Mouse (Mus musculus): ENCODE data around the gene Sfta2. TPM values are rescaled to one million over a fixed set of nuclear protein-coding genes. Genes with fewer than 3 reads are reported as not detected.

Sfta2 gene
- total RNA-seq (2021): not detected
- long read RNA-seq, experiment 1, partial matches to known transcripts: 0 of 1 reads
- long read RNA-seq, experiment 1, other reads (novel, unspliced or antisense): 1 of 1 reads
- long read RNA-seq, experiment 2: 0 reads

DNA sequence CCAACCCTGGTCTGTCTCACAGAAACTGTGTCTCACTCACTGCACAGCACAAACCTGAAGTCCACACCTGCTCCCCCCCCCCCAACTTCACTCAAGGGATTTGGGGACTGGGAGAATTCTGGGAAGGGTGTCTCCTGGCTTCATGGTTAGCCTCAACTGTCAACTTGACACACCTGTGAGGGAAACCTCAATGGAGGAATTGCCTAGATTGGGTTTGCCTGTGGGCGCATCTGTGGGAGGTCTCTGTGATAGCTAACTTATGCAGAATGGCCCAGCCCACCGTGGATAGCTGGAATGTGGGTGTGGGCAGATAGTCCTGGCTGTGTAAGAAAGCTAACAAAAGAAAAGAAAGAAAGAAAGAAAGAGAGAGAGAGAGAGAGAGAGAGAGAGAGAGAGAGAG is at the start of gene Sfta2:
TSS of gene Sfta2 (plus strand) at position 301 of the 400 bp plus-strand sequence.
- DNase-seq (ENCODE audit: low spot score in 2 of 2): no peak

DNA sequence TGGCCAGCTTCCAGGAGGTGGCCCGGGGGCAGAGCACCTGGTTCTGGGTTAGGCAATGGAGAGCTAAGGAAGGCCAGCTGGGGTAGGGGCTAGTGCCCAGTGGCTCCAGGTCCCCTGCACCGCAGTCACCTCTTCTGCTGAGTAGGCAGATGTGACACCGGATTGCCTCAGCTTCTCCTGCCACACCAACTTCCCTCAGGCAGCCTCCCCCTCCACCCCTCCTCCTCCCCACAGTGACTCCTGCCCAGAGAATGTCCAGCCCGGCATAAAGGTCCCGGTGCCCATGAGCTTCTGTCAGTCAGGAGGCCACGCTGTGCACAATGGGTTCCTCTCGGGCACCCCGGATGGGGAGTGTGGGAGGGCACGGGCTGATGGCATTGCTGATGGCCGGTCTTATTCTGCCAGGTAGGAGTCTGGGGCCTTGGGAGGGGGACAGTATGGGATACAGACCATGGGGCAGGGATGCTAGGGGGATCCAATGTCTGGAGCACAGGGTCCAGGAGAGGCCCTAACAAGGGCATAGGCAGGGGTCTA is 49.4 kb upstream of the Sfta2 start, which contains the start of gene Cdsn:
TSS of gene Cdsn (plus strand) at position 248 of the 534 bp plus-strand sequence.
- DNase-seq (ENCODE audit: low spot score in 2 of 2): no peak

DNA sequence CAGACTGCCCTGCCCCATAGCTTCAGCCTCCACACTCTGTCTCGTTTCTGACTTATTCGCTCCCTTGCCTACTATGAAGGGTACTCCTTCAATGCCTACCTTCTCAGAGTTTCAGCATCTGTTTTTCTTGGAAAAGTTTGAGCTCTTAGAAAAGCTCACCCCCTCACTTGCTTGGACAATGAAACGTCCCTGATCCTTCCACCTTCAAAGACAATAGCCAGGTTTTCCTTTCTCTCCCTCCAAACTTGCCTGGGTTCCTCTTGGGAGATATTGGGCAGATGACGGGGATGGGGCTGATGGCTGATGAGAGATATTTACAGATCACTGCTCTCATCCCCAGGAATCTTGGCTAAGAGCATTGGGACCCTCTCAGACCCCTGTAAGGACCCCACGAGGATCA is 47.0 kb upstream of the Sfta2 start:
- DNase-seq (ENCODE audit: low spot score in 2 of 2): no peak

DNA sequence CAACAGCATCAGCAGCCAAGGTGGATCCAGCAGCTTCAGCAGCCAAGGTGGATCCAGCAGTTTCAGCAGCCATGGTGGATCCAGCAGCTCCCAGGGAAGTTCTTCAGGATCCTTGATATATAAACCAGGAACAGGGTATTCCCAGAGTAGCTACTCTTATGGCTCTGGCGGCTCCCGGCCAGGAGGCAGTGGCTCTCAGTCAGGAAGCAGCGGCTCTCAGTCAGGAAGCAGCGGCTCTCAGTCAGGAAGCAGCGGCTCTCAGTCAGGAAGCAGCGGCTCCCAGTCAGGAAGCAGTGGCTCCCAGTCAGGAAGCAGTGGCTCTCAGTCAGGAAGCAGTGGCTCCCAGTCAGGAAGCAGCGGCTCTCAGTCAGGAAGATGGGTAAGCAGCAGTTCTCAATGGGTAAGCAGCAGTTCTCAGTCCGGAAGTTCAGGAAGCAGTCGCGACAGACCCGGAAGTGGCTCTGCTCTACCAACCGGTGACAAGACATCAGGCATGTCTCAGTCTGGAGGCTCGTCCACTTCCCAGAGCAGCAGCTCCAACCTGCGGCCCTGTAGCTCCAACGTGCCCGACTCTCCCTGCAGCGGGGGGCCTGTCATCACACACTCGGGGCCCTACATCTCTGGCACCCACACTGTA is 46.5 kb upstream of the Sfta2 start:
- no peak for DNase-seq (ENCODE audit: low spot score in 2 of 2)

DNA sequence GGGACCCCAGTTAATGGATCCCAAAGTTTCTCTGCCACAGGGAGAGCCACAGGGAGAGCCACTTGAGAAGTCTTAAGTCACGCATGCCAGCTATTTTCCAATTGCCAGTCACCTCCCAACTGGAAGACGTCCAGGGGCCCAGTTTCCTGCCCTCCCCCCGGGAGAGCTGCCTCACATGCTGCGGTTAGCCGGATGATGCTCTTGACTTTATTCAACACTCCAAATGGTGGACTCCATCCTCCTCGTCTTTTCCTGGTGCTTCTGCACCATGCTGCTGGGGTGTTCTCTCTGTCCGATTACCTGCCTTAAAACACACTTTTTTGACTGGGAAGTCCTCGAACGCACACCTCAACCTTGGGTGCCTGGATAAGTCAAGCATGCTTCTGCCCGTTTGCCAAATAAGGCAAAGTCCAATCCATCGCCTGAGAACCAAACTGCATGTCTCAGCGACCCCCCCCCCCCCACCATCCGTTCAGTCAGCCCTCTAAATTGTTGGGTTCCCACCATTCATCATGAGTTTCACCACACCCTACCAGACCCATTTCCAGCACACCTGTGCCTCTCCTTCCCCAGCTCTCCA is 45.1 kb upstream of the Sfta2 start:
- no peak for DNase-seq (ENCODE audit: low spot score in 2 of 2)

DNA sequence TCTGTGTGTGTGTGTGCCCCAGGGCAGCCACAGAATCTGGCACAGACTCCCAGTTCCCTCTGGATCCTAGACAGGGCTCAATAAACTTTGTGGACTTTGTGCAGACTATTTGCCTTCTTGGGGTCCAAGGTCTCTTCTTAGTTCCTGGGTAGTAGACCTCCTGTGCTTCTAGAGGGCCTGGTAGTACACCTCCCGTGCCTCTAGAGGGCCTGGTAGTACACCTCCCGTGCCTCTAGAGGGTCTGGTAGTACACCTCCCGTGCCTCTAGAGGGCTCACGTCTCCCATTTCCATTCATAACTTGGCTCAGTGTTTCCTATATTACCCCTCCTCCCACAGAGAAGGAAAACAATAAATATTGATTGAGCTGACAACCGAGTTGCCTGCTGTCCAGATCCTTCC is 44.5 kb upstream of the Sfta2 start:
- no peak for DNase-seq (ENCODE audit: low spot score in 2 of 2)

DNA sequence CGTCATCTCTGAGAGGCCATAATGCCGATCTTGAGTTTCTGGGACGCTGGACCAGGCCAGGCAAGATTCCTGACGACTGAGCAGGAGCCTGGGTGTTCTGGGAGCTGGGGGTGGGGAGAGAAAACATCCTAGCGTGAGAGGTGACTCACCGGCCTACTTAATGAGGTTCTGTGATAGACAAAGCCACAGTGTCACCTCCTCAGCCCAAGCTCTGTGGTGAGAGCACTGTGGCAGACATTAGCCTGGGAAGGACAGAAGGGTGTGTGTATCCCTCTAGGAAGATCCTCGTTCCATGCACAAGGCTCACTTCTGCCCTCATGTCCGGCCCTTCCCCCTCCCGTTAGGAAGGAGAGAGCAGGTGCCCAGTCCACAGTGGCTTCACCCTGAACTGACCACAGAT is 44.0 kb upstream of the Sfta2 start:
- no peak for DNase-seq (ENCODE audit: low spot score in 2 of 2)

DNA sequence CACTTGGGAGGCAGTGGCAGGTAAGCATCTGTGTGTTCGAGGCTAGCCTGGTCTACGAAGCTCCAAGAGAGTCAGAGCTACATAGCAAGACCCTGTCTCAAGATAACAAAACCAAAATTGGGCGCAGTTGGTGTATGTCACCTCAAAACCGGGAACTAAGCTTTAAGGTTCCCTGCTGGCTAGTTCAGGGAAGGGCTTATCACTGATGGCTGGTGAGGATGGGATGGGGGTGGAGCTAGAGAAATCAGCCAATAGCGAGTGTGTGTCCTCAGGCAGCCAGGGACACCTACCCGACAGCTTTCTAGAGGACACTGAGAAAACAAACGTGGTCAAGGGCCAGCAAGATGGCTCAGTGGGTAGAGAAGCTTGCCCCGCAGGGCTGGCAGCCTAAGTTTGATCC is 43.1 kb upstream of the Sfta2 start:
- DNase-seq (ENCODE audit: low spot score in 2 of 2): no peak

DNA sequence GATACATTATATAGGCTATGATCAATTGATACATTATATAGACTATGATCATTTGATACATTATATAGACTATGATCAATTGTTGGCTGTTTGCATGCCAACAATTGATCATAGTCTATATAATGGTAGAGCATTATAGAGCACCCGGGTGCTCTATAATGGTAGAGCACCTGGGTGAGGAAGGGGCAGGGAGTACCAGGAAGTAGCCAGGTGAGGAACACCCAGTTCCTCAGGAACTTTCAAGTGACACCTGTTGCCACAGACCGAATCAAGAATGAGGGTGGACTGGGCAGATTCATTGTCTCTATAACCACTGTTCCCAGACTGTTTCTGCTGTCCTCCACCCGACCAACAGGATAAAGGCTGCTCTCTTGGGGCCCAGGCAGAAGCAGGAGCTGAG is 34.2 kb upstream of the Sfta2 start, which contains the start of gene 2300002M23Rik:
TSS of gene 2300002M23Rik (plus strand) at position 301 of the 400 bp plus-strand sequence.
- no peak for DNase-seq (ENCODE audit: low spot score in 2 of 2)

DNA sequence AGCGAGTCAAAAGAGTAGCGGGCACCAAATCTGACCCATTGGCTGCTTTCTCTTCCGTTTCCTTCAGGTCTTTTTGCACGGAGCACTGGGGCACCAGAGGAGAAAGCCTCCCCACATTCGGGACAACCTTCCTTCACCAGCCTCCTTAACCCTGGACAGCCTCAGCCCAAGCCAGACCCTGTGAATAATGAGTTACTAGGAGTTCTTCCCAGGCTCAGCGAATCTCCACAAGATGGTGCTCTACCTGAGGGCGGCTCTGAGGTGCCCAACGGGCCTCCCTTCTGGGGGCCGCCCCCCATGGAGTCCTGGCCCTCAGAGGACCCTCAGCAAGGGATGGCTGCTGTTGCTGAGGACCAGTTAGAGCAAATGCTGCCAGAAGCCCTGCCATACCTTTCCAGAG is 33.6 kb upstream of the Sfta2 start:
- DNase-seq (ENCODE audit: low spot score in 2 of 2): no peak

DNA sequence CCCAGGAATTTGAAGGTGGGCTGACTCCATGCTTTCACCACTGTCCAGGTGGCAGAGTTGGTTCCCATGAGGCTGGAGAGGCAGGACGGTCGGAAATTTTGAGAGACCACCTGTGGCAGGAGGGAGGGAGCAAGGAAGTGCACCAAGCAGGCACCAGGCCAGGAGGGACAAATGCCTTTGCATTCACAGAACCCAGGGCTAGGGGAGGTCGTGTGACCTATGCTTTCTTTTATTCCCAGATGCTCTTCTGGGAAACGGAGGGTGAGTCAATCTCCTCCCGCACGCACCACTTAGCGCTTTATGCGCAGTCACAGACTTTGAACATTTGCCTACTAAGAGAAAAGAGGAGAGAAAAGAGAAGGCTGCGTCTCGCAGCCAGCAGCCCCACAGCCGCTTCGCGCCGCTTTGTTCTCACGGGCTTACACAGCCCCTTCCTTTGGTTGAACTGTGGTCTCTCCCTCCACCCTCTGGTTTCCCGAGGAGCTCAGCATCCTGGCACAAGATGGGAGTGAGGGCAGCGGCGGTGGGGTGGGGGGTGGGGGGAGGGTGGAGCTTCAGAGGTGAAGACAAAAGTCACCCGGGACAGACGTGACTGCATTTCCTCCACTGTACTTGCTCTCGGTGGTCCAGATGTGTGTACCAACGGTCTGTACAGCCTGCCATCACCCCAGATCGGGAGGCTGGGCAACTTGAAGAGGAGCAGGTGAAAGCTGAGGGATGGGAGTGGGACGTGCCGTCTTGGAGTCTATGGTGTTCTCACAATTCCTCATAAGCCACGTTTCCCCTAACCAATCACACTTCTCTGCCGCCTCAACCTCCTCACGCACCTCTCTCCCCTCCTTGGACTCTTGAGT is 32.0 kb upstream of the Sfta2 start:
- no peak for DNase-seq (ENCODE audit: low spot score in 2 of 2)

DNA sequence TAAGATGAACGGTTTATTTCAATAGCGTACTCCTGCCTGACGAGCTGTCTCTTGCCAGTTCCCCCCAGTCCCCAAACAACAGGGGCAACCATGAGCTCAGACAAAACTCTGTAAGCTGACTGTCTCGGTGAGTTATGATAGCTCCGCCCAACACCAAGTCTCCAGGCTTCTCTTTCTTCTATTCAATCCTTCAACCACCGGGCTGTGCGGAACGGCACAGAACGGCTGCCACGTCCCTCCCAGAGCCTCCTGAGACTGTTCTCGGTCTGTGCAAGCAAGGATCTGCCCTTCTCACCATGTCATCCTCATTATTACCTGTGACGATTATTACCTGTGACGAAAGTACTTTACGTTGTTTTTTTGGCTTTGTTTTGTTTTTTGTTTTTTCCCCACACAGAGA is 30.5 kb upstream of the Sfta2 start:
- no peak for DNase-seq (ENCODE audit: low spot score in 2 of 2)

DNA sequence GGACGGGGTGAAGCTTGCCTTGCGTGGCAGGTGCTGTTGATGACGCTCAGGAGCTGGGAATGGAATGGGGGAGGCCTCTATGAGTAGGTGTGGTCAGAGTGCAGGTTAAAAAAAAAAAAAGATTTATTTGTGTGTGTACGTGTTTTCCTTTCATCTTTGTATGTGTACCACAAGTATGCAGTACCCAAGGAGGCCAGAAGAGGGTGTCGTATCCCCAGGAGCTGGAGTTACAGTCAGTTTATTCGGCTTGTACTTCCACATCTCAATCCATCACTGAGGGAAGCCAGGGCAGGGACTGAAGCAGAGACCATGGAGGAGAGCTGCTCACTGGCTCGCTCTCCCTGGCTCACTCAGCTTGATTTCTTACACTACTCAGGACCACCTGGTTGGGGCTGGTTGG is 29.9 kb upstream of the Sfta2 start:
- DNase-seq (ENCODE audit: low spot score in 2 of 2): no peak

DNA sequence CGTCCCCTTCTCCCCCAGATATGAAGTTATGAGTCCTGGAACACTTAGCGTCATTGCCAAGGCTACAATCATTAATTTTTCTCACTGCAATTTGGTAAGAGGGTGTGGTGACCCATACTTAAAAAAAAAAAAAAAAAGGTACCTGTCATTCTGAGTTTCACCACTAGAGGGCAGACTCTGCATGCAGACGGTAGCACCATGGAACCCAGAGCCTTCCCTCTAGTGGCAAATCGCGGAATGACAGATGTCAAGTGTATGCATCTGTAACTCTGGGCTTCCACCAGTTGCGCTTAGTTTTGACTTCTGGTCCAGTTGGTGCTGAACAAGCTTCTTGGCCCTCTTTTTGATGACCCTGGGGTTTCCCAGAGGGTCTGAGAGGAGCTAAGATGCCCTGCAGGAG is 23.1 kb upstream of the Sfta2 start:
- peak in 1 of 2 experiments; percentile 60 for DNase-seq (ENCODE audit: low spot score in 2 of 2)

DNA sequence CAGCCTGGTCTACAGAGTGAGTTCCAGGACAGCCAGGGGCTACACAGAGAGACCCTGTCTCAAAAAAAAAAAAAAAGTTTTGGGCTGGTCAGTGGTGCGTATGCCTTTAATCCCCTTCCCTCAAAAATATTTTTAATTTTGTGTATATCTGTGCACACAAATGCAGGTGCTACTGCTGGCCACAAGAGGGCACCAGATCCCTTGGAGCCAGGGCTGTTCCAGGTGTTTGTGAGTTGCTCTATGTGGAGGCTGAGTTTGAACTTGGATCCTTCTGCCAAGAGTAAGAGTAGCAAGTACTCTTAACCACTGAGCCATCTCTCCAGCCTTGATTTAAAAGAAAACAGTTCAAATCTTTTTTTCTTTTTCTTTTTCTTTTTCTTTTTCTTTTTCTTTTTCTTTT is 18.4 kb upstream of the Sfta2 start:
- DNase-seq (ENCODE audit: low spot score in 2 of 2): no peak

DNA sequence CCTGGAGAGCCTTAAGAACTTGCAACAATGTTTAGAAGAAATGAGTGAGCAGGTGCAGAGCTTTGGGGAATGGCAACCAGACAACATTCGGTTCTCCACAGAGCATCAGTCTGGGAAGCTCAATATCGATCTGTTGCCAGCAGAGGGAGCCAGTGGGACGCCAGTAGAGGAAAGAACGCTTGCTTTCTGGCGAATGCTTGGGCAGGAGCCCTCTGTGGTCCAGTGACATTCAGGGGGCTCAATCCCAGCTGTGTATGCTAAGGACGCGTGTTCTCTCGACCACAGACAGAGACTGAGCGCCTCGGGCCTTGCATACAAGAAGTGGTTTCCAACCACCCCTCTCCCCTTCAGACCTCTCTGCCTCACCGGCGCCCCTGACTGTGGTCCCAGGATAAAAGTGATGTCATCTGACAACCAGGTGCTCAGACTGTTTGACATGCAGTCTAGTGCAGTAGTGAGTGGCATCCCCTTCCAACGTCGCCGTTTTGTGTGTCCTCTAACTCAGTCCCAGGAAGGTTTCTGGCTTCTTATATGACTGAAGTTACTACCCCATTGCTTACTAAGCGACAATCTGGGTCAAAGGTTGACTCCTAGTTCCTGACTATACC is 16.9 kb upstream of the Sfta2 start:
- peak; percentile 44 to 59 for DNase-seq (ENCODE audit: low spot score in 2 of 2)

DNA sequence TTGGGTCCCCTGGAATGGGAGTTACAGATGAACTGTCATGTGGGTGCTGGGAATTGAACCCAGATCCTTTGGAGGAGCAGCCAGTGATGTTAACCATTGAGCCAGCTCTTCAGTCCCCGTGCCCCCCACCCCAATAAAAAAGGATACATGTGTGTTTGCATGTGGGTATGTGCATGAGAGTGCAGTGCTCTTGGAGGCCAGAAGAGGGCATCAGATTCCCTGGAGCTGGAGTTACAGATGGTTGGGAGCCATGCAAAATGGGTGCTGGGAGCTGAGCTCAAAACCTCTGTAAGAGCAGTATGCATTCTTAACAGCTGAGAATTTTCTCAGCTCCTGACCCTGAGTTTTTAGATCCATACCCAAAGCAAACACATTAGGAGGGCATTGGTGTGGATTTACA is 14.1 kb upstream of the Sfta2 start:
- DNase-seq (ENCODE audit: low spot score in 2 of 2): no peak

DNA sequence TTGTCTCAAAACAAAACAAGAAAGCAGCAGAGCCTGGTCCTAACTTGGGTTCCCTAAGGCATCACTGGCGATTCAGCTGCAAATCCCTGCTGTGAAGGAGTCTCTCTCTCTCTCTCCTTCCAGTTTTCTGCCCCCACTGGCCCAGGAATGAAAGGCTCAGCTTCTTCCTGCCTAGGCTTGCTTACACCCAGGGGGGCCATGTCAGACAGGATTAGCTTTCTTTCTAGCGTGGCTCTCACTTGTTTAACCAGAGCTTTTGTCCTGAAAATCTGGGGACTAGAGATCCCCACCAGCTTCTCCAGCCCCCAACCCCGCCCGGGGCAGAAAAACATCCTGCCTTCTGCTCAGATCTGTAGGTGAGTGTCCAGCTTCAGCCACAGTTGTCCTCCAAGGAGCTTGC is 13.0 kb upstream of the Sfta2 start:
- DNase-seq (ENCODE audit: low spot score in 2 of 2): no peak

DNA sequence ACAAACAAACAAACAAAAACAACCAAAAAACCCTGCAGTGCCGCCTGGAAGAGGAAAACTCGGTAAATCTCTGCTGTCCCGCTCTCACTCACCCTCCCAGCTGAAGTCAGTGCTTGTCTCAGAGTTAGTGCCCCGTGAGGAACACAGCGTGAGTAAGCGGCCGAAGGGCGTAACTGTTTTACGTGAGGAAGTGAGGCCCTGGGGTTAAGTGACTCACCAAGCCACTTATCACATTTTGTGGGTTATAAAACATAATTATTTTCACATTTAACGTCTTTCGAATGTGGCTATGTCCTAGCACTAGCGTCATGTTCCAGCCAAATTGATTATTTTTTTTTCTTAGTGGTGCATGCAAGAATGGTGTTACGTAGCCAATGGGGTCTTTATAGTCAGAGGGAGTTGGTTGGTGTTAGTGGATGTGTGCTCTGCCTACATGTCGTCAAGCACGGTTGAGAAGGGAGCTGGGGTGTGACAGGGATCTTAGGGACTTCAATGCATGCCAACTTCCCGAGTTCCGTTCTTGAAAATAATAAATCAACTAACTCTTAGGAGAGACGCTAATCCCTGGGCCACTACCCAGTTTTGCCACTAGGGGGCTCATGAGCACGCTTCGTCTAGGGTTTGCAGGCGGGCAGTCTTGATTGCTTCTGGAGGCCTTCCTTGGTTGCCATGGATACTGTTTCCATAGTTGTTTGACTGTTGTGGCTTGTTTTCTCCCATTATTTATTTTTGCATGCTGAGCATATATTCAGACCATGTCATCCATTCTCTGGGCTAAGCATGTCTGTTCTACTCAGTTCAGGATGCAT is 10.7 kb upstream of the Sfta2 start:
- DNase-seq (ENCODE audit: low spot score in 2 of 2): peak; percentile 49 to 53

DNA sequence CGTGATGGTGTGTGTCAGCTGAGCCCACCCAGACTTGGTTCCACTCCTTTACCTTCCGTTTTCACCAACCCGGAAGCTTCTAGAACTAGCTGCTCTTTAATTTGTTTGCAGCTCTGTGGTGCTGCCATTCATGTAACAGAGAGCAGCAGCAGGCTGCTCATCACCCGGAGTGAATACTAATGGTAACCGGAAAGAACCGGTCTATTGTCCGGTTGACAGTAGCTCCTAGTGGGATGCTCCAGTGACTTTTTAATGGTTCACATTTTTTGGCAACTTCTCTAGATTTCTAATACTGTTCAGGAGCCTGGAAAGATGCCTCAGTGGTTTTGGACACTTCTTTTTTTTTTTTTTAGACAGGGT is 10.2 kb upstream of the Sfta2 start:
- DNase-seq (ENCODE audit: low spot score in 2 of 2): no peak

DNA sequence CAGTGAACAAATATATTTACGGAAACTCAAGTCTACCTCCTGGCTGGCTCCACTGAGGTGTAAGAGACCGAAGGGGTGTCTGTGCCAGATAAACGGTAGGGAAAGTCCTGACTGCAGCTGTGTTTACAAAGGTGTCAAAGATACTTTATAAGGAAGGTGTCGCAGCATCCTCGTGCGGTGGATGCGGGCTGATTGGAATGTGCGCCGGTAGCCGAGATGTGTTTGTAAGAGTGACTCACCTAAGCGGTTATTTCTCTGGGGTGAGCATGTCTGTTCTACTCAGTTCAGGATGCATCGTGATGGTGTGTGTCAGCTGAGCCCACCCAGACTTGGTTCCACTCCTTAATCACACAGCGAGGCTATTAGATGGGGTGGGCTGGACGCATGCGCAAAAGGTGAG is 9.6 kb upstream of the Sfta2 start:
- DNase-seq (ENCODE audit: low spot score in 2 of 2): no peak
